Mouse (Mus musculus) C2C12 (cell line): ENCODE results near the gene Tasp1.

Experiments used
- CTCF ChIP-seq: IDR thresholded peaks from one replicate; pipeline ENCODE4 v1.5.1; 2011; ENCODE audit not compliant: control insufficient read depth, insufficient read depth, insufficient read length
- MAX ChIP-seq: IDR thresholded peaks from one replicate; pipeline ENCODE4 v1.6.1; 2011; ENCODE audit warnings: mild to moderate bottlenecking, control low read depth
- MYOG ChIP-seq: IDR thresholded peaks from one replicate; pipeline ENCODE4 v1.6.1; 2011; ENCODE audit not compliant: control insufficient read depth, insufficient read length; ENCODE audit errors: extremely low read depth
- USF1 ChIP-seq: IDR thresholded peaks from one replicate; pipeline ENCODE4 v1.6.1; 2011; ENCODE audit warnings: low read depth, mild to moderate bottlenecking, control low read depth, moderate library complexity

- no peak for TF ChIP-seq CTCF
- no peak for TF ChIP-seq MYOG
- no peak for TF ChIP-seq MAX
- no peak for TF ChIP-seq USF1
Measured at GRCm38 (mm10) chr2:140113851-140114250, 47.2 kb upstream of the Tasp1 start.
